Mouse (Mus musculus): Measurements from ENCODE around the gene Acbd3. TPM values are rescaled to one million over a fixed set of nuclear protein-coding genes. Genes with fewer than 3 reads are reported as not detected.

The Acbd3 gene
- polyA plus RNA-seq, 1 experiment from 2014 or later = 17.2 TPM

DNA sequence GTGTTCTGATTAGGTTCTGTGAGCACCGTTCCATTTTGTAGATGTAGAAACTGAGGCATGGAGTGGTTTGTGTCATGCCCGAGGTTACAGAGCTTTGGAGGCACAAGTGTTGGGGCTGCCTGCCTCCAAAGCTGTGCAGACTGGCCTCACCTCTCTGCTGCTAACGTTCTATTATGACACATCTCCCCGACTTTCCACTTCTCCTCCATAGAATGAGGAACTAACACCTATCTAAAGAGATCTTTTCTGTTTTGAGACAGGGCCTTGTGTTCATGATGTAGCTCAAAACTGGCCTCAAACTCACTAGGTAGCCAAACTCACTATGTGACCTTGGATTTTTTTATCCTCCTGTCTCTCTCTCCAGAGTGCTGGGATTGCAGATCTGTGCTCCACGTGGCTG lies 7.1 kb upstream of the Acbd3 start:
- 82% methylated on average over 5 of the region's 5 CpGs for WGBS
- no peaks in the 10 kb centered on the region for H3K9me3 ChIP-seq (replicated peaks; ENCODE audit: control insufficient read depth, low read length)
- no peak overlapping the region for H3K4me2 ChIP-seq (ENCODE audit: low read length)

DNA sequence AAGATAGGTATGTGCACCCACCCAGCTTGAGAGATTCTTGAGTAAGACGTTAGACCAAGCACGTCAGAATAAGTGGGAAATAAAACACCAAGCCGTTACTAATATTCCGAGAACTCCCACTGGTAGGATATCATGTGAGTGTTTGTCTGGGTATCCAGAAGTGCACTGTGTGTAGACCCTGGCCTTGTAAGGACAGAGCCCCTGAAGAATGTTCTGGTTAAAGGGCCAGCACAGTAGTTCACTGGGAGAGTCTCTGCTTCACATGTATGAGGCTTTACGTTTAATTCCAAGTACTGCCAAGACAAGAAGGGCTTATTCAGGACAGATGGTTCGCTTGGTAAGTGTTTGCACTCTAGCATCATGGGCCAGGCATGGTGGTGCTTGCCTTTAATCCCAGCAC lies 6.4 kb upstream of the Acbd3 start:
- no peak overlapping the region for H3K9ac ChIP-seq (ENCODE audit: low read length)
- no peak overlapping the region for H3K4me2 ChIP-seq (ENCODE audit: low read length)
- no peak overlapping the region for H3K4me3 ChIP-seq (ENCODE audit: low read depth, low read length)
- H3K36me3 ChIP-seq (ENCODE audit: control insufficient read depth, insufficient read depth, low read length) = no peaks in the 10 kb centered on the region
- no peaks in the 10 kb centered on the region for H3K27me3 ChIP-seq (replicated peaks; ENCODE audit: control insufficient read depth, insufficient read depth, low read length)
- H3K9me3 ChIP-seq (replicated peaks; ENCODE audit: control insufficient read depth, low read length) = no peaks in the 10 kb centered on the region
- no peaks in the 10 kb centered on the region for H3K4me1 ChIP-seq (ENCODE audit: control insufficient read depth, insufficient read depth, low read length)
- DNase-seq (ENCODE audit: low spot score) = no peak
- no peak for ATAC-seq
- no peak overlapping the region for H3K27ac ChIP-seq (ENCODE audit: low read depth, low read length)
- 80% methylated on average over 6 of the region's 6 CpGs for WGBS

More for the DNA sequence above, 7.1 kb upstream of the Acbd3 start:
- ATAC-seq (no peak), DNase-seq (ENCODE audit: low spot score) (no peak)
- no peak overlapping the region for H3K4me3 ChIP-seq (ENCODE audit: low read depth, low read length)
- H3K9ac ChIP-seq (ENCODE audit: low read length) = no peak overlapping the region
- no peaks in the 10 kb centered on the region for H3K36me3 ChIP-seq (ENCODE audit: control insufficient read depth, insufficient read depth, low read length)
- no peaks in the 10 kb centered on the region for H3K27me3 ChIP-seq (replicated peaks; ENCODE audit: control insufficient read depth, insufficient read depth, low read length)
- no peak overlapping the region for H3K27ac ChIP-seq (ENCODE audit: low read depth, low read length)
- H3K4me1 ChIP-seq (ENCODE audit: control insufficient read depth, insufficient read depth, low read length) = no peaks in the 10 kb centered on the region

DNA sequence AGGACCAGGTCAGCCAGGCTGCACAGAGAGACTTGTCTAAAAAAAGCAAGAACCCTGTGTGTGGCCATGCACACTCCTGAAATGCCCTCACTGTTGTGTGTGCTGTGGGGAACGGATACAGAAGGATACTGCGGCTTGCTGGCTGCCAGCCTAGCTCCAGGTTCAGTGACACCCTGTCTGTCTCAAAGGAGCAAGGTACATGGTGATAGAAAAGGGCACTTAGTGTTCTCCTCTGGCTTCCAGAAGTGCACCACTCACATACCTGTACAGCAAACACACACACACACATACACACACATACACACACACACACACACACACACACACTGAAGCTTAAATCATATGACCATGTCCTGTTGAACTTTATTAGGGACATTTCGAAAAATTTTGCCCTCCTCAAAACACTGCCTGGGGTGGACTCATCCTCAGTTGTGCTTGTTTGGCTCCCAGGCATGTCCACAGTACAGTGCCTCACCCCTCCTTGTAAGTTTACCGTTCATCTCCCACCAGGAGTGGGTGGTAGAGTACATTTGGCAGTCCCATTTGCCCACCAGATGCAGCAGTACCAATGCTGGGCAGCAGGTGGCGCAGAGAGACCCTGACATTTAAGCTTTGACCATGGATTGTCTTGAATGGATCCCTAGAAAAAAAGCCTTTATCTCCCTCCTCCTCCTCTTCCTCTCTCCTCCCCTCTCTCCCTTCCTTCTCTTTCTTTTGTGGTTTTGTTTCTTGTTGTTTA lies 5.7 kb upstream of the Acbd3 start:
- DNase-seq (ENCODE audit: low spot score) = peak; percentile 74
- 47% methylated on average over 5 of the region's 5 CpGs for WGBS
- Histone ChIP-seq H3K9ac (ENCODE audit: low read length) (no peak overlapping the region), H3K4me1 (ENCODE audit: control insufficient read depth, insufficient read depth, low read length) (no peaks in the 10 kb centered on the region), H3K4me2 (ENCODE audit: low read length) (no peak overlapping the region), H3K27me3 (replicated peaks; ENCODE audit: control insufficient read depth, insufficient read depth, low read length) (no peaks in the 10 kb centered on the region), H3K9me3 (replicated peaks; ENCODE audit: control insufficient read depth, low read length) (no peaks in the 10 kb centered on the region), H3K27ac (ENCODE audit: low read depth, low read length) (no peak overlapping the region), H3K4me3 (ENCODE audit: low read depth, low read length) (no peak overlapping the region), H3K36me3 (ENCODE audit: control insufficient read depth, insufficient read depth, low read length) (no peaks in the 10 kb centered on the region)
- ATAC-seq = peak; percentile 65; the same call in 1 of the 2 replicates

DNA sequence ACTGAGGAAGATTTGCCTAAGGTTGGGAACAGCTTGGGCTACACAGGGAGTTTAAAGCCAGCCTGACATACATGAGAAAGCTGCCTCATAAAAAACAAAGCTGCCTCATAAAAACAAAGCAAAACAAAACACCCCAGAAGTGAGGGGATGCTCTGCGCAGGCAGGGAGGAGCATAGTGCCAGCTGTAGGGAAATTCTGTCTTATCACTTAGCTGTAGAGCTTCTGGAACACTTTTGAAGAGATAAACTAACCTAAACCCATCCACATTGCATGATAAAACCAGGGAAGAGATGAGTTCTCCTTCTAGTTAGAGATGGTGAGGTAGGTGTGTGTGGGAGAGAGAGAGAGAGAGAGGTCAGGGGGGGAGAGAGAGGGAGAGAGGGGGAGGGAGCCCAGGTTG lies 3.2 kb upstream of the Acbd3 start:
- H3K4me3 ChIP-seq (ENCODE audit: low read depth, low read length) = no peak overlapping the region
- peaks cover 10% of the 10 kb centered on the region for H3K4me1 ChIP-seq (ENCODE audit: control insufficient read depth, insufficient read depth, low read length)
- no peak overlapping the region for H3K9ac ChIP-seq (ENCODE audit: low read length)
- no peaks in the 10 kb centered on the region for H3K36me3 ChIP-seq (ENCODE audit: control insufficient read depth, insufficient read depth, low read length)
- no peak overlapping the region for H3K4me2 ChIP-seq (ENCODE audit: low read length)
- 68% methylated on average over 1 of the region's 1 CpGs for whole genome bisulfite sequencing
- H3K27me3 ChIP-seq (replicated peaks; ENCODE audit: control insufficient read depth, insufficient read depth, low read length) = no peaks in the 10 kb centered on the region
- H3K27ac ChIP-seq (ENCODE audit: low read depth, low read length) = no peak overlapping the region
- H3K9me3 ChIP-seq (replicated peaks; ENCODE audit: control insufficient read depth, low read length) = no peaks in the 10 kb centered on the region
- ATAC-seq = no peak
- DNase-seq (ENCODE audit: low spot score) = no peak

DNA sequence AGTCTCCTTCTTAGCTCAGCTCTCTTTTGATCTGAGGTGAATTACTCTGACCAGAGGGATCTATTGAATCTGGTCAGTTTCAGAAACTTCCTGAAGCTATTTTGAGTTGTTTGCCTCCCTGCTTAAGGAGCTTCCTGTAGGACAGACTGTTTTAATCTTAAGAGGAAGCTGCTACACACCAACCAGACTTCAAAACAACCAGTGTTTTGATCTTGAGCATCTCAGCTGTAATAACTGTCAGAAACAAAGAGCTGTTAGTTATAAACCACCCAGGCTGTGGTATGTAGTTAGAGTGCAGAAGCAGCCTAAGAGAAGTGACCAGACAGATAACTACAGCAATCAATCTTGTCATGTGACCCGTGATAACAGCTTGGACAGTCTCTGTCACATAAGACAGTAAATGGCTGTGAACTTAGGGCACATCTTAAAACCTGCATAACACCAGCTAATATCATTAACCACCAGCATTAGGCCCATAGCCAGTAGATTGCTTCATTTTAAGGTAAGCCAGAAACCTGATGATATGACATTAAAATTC lies 2.1 kb upstream of the Acbd3 start:
- peaks cover 12% of the 10 kb centered on the region for H3K4me1 ChIP-seq (ENCODE audit: control insufficient read depth, insufficient read depth, low read length)
- H3K36me3 ChIP-seq (ENCODE audit: control insufficient read depth, insufficient read depth, low read length) = no peaks in the 10 kb centered on the region
- ATAC-seq = no peak
- 61% methylated on average over 1 of the region's 1 CpGs for WGBS
- no peaks in the 10 kb centered on the region for H3K9me3 ChIP-seq (replicated peaks; ENCODE audit: control insufficient read depth, low read length)
- no peak overlapping the region for H3K4me3 ChIP-seq (ENCODE audit: low read depth, low read length)
- H3K27ac ChIP-seq (ENCODE audit: low read depth, low read length) = no peak overlapping the region
- H3K9ac ChIP-seq (ENCODE audit: low read length) = no peak overlapping the region
- H3K27me3 ChIP-seq (replicated peaks; ENCODE audit: control insufficient read depth, insufficient read depth, low read length) = no peaks in the 10 kb centered on the region
- no peak for DNase-seq (ENCODE audit: low spot score)
- H3K4me2 ChIP-seq (ENCODE audit: low read length) = no peak overlapping the region

DNA sequence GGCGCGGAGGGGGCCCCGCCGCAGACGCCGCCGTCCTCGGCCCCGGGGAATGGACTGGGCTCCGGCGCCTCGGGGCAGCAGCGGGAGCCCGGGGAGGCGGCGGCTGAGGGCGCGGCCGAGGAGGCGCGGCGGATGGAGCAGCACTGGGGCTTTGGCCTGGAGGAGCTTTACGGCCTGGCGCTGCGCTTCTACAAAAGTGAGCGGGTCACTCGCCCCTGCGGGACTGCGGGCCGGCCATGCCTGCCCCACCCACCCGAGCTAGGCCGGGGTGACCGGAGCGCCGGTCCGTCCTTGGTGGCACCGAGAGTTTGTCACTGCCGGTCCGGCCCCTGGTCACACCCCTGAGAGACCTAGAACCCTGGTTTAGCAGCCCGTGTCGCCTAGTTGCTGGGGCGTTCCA lies 340 bp downstream of the Acbd3 start:
- Histone ChIP-seq H3K9me3 (replicated peaks; ENCODE audit: control insufficient read depth, low read length) (no peaks in the 10 kb centered on the region), H3K4me2 (ENCODE audit: low read length) (peak overlapping the region; percentile 64), H3K27me3 (replicated peaks; ENCODE audit: control insufficient read depth, insufficient read depth, low read length) (no peaks in the 10 kb centered on the region), H3K4me1 (ENCODE audit: control insufficient read depth, insufficient read depth, low read length) (peaks cover 12% of the 10 kb centered on the region), H3K4me3 (ENCODE audit: low read depth, low read length) (peak overlapping the region; percentile 99), H3K36me3 (ENCODE audit: control insufficient read depth, insufficient read depth, low read length) (no peaks in the 10 kb centered on the region), H3K27ac (ENCODE audit: low read depth, low read length) (peak overlapping the region; percentile 78), H3K9ac (ENCODE audit: low read length) (peak overlapping the region; percentile 96)
- WGBS = 1% methylated on average over 36 of the region's 42 CpGs
- DNase-seq (ENCODE audit: low spot score) (peak; percentile 8), ATAC-seq (peak; percentile 81)

DNA sequence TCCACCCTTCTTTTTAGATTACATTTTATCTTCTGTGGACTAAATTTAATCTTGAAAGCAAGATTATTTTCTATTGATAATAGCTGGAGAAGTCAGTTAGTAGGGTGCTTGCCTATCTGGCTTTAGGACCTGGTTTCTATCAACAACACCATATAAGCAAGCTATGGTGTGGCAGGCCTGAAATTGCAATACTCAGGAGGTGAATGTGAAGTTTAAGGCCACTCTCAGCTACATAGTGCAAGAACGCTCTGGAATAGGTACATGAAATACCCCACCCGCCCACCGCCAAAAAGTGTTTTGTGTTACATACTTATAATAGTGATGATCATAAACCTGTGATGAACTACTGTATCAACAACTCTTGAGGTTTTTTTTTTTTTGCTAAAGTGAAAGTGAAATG lies 3.4 kb downstream of the Acbd3 start:
- WGBS = 97% methylated on average over 3 of the region's 3 CpGs

DNA sequence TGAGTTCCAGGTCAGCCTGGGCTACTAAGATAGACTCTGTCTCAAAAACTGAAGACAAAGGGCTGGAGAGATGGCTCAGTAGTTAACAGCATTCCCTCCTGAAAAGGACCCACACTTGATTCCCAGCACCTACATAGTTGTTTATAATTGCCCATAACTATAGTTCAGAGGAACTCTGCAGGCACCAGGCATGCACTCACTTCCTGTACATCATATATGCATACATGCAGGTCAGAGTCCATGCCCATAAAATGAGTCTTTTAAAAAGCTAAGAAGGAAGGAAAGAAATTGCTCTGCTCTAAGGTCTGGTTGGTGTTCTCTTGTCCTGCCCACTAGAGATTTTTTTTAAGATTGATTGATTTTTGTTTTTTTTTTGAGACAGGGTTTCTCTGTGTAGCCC lies 22.0 kb downstream of the Acbd3 start:
- Histone ChIP-seq H3K36me3 (ENCODE audit: control insufficient read depth, insufficient read depth, low read length) (peaks cover 75% of the 10 kb centered on the region), H3K9ac (ENCODE audit: low read length) (no peak overlapping the region), H3K4me1 (ENCODE audit: control insufficient read depth, insufficient read depth, low read length) (no peaks in the 10 kb centered on the region), H3K4me3 (ENCODE audit: low read depth, low read length) (no peak overlapping the region), H3K9me3 (replicated peaks; ENCODE audit: control insufficient read depth, low read length) (no peaks in the 10 kb centered on the region), H3K27me3 (replicated peaks; ENCODE audit: control insufficient read depth, insufficient read depth, low read length) (no peaks in the 10 kb centered on the region), H3K27ac (ENCODE audit: low read depth, low read length) (no peak overlapping the region), H3K4me2 (ENCODE audit: low read length) (no peak overlapping the region)
- ATAC-seq (no peak), DNase-seq (ENCODE audit: low spot score) (no peak)

More for the DNA sequence above, 3.4 kb downstream of the Acbd3 start:
- no peak for ATAC-seq
- no peak for DNase-seq (ENCODE audit: low spot score)
- H3K4me1 ChIP-seq (ENCODE audit: control insufficient read depth, insufficient read depth, low read length) = peaks cover 12% of the 10 kb centered on the region
- peaks cover 2% of the 10 kb centered on the region for H3K36me3 ChIP-seq (ENCODE audit: control insufficient read depth, insufficient read depth, low read length)
- H3K27me3 ChIP-seq (replicated peaks; ENCODE audit: control insufficient read depth, insufficient read depth, low read length) = no peaks in the 10 kb centered on the region
- H3K9ac ChIP-seq (ENCODE audit: low read length) = no peak overlapping the region
- H3K4me3 ChIP-seq (ENCODE audit: low read depth, low read length) = no peak overlapping the region
- H3K27ac ChIP-seq (ENCODE audit: low read depth, low read length) = no peak overlapping the region
- H3K4me2 ChIP-seq (ENCODE audit: low read length) = no peak overlapping the region
- H3K9me3 ChIP-seq (replicated peaks; ENCODE audit: control insufficient read depth, low read length) = no peaks in the 10 kb centered on the region

DNA sequence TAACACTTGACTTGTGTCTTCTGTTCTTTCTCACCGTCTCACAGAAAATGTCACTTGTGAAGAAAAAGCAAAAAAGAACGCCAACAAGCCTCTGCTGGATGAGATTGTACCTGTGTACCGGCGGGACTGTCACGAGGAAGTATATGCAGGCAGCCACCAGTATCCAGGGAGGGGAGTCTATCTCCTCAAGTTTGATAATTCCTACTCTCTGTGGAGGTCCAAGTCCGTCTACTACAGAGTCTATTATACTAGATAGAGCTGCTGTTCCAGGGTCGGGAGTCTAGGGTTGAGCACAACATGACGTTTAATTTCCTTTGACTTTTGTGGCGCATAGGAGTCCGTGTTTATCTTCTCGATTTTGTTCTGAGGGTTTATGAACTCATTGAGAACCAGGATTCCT lies 26.3 kb downstream of the Acbd3 start:
- Histone ChIP-seq H3K4me3 (ENCODE audit: low read depth, low read length) (no peak overlapping the region), H3K4me2 (ENCODE audit: low read length) (no peak overlapping the region), H3K9me3 (replicated peaks; ENCODE audit: control insufficient read depth, low read length) (no peaks in the 10 kb centered on the region), H3K9ac (ENCODE audit: low read length) (no peak overlapping the region), H3K27ac (ENCODE audit: low read depth, low read length) (no peak overlapping the region), H3K27me3 (replicated peaks; ENCODE audit: control insufficient read depth, insufficient read depth, low read length) (no peaks in the 10 kb centered on the region), H3K36me3 (ENCODE audit: control insufficient read depth, insufficient read depth, low read length) (peaks cover 59% of the 10 kb centered on the region), H3K4me1 (ENCODE audit: control insufficient read depth, insufficient read depth, low read length) (no peaks in the 10 kb centered on the region)
- no peak for DNase-seq (ENCODE audit: low spot score)
- ATAC-seq = no peak
- 93% methylated on average over 11 of the region's 11 CpGs for WGBS

All from forebrain, embryonic 14.5 days (tissue).